Mouse (Mus musculus): ENCODE measurements around the gene Efcab11. TPM values are rescaled to one million over a fixed set of nuclear protein-coding genes. Genes with fewer than 3 reads are reported as not detected.

The Efcab11 gene
- polyA plus RNA-seq, 1 experiment from 2014 or later = 8.8 TPM

GRCm38 (mm10) chr12:99885282-99885901 is 1.2 kb upstream of the Efcab11 start:
- Histone ChIP-seq H3K9me3 (replicated peaks; ENCODE audit: control insufficient read depth, low read length) (no peaks in the 10 kb centered on the region), H3K4me2 (ENCODE audit: low read depth, low read length) (peak overlapping the region; percentile 63), H3K36me3 (ENCODE audit: control insufficient read depth, insufficient read depth) (no peaks in the 10 kb centered on the region), H3K27me3 (ENCODE audit: control insufficient read depth, insufficient read depth, low read length) (no peaks in the 10 kb centered on the region), H3K4me1 (ENCODE audit: control insufficient read depth, insufficient read depth, low read length) (peaks cover 15% of the 10 kb centered on the region), H3K9ac (ENCODE audit: low read length) (peak overlapping the region; percentile 85), H3K4me3 (ENCODE audit: low read length) (peak overlapping the region; percentile 69), H3K27ac (ENCODE audit: low read length) (no peak overlapping the region)
- ATAC-seq (replicated peaks; ENCODE audit: extremely low read depth, insufficient read depth, low FRiP score) = no peak
- WGBS = 53% methylated on average over 8 of the region's 8 CpGs

- H3K4me2 ChIP-seq (ENCODE audit: low read depth, low read length) = peak overlapping the region; percentile 63
- WGBS = under 1% methylated on average over 11 of the region's 11 CpGs
- no peaks in the 10 kb centered on the region for H3K27me3 ChIP-seq (ENCODE audit: control insufficient read depth, insufficient read depth, low read length)
- peak overlapping the region; percentile 95 for H3K27ac ChIP-seq (ENCODE audit: low read length)
- H3K4me3 ChIP-seq (ENCODE audit: low read length) = peak overlapping the region; percentile 69
- peaks cover 15% of the 10 kb centered on the region for H3K4me1 ChIP-seq (ENCODE audit: control insufficient read depth, insufficient read depth, low read length)
- H3K36me3 ChIP-seq (ENCODE audit: control insufficient read depth, insufficient read depth) = no peaks in the 10 kb centered on the region
- H3K9ac ChIP-seq (ENCODE audit: low read length) = peak overlapping the region; percentile 81
- ATAC-seq (replicated peaks; ENCODE audit: extremely low read depth, insufficient read depth, low FRiP score) = no peak
- no peaks in the 10 kb centered on the region for H3K9me3 ChIP-seq (replicated peaks; ENCODE audit: control insufficient read depth, low read length)
Observed at GRCm38 (mm10) chr12:99883713-99884105, 530 bp downstream of the Efcab11 start.

- peaks cover 15% of the 10 kb centered on the region for H3K4me1 ChIP-seq (ENCODE audit: control insufficient read depth, insufficient read depth, low read length)
- WGBS = under 1% methylated on average over 38 of the region's 38 CpGs
Observed at GRCm38 (mm10) chr12:99883000-99883712, 1.1 kb downstream of the Efcab11 start.

GRCm38 (mm10) chr12:99874609-99875008 is 9.6 kb downstream of the Efcab11 start:
- Histone ChIP-seq H3K27me3 (ENCODE audit: control insufficient read depth, insufficient read depth, low read length) (no peaks in the 10 kb centered on the region), H3K27ac (ENCODE audit: low read length) (no peak overlapping the region), H3K4me2 (ENCODE audit: low read depth, low read length) (no peak overlapping the region), H3K4me3 (ENCODE audit: low read length) (no peak overlapping the region), H3K9ac (ENCODE audit: low read length) (no peak overlapping the region), H3K36me3 (ENCODE audit: control insufficient read depth, insufficient read depth) (no peaks in the 10 kb centered on the region), H3K4me1 (ENCODE audit: control insufficient read depth, insufficient read depth, low read length) (no peaks in the 10 kb centered on the region), H3K9me3 (replicated peaks; ENCODE audit: control insufficient read depth, low read length) (peaks cover 2% of the 10 kb centered on the region; the same call in 1 of the 2 replicates)
- ATAC-seq (replicated peaks; ENCODE audit: extremely low read depth, insufficient read depth, low FRiP score) = no peak
- 77% methylated on average over 6 of the region's 6 CpGs for WGBS

More at GRCm38 (mm10) chr12:99883000-99883712, 1.1 kb downstream of the Efcab11 start:
- H3K9ac ChIP-seq (ENCODE audit: low read length) = peak overlapping the region; percentile 81
- peak overlapping the region; percentile 69 for H3K4me3 ChIP-seq (ENCODE audit: low read length)
- peak overlapping the region; percentile 63 for H3K4me2 ChIP-seq (ENCODE audit: low read depth, low read length)
- H3K36me3 ChIP-seq (ENCODE audit: control insufficient read depth, insufficient read depth) = no peaks in the 10 kb centered on the region
- ATAC-seq (replicated peaks; ENCODE audit: extremely low read depth, insufficient read depth, low FRiP score) = peak; percentile 91
- H3K27ac ChIP-seq (ENCODE audit: low read length) = peak overlapping the region; percentile 95; the same call in 1 of the 2 replicates
- no peaks in the 10 kb centered on the region for H3K27me3 ChIP-seq (ENCODE audit: control insufficient read depth, insufficient read depth, low read length)
- no peaks in the 10 kb centered on the region for H3K9me3 ChIP-seq (replicated peaks; ENCODE audit: control insufficient read depth, low read length)

GRCm38 (mm10) chr12:99873443-99873842 is 10.8 kb downstream of the Efcab11 start:
- no peaks in the 10 kb centered on the region for H3K4me1 ChIP-seq (ENCODE audit: control insufficient read depth, insufficient read depth, low read length)
- ATAC-seq (replicated peaks; ENCODE audit: extremely low read depth, insufficient read depth, low FRiP score) = no peak
- H3K36me3 ChIP-seq (ENCODE audit: control insufficient read depth, insufficient read depth) = no peaks in the 10 kb centered on the region
- H3K4me2 ChIP-seq (ENCODE audit: low read depth, low read length) = no peak overlapping the region
- no peak overlapping the region for H3K9ac ChIP-seq (ENCODE audit: low read length)
- H3K4me3 ChIP-seq (ENCODE audit: low read length) = no peak overlapping the region
- peaks cover 2% of the 10 kb centered on the region; the same call in 1 of the 2 replicates for H3K9me3 ChIP-seq (replicated peaks; ENCODE audit: control insufficient read depth, low read length)
- no peak overlapping the region for H3K27ac ChIP-seq (ENCODE audit: low read length)
- whole genome bisulfite sequencing = 60% methylated on average over 3 of the region's 3 CpGs
- no peaks in the 10 kb centered on the region for H3K27me3 ChIP-seq (ENCODE audit: control insufficient read depth, insufficient read depth, low read length)

GRCm38 (mm10) chr12:99868821-99869220 is 15.4 kb downstream of the Efcab11 start:
- H3K4me2 ChIP-seq (ENCODE audit: low read depth, low read length) = no peak overlapping the region
- no peaks in the 10 kb centered on the region for H3K4me1 ChIP-seq (ENCODE audit: control insufficient read depth, insufficient read depth, low read length)
- H3K9me3 ChIP-seq (replicated peaks; ENCODE audit: control insufficient read depth, low read length) = no peaks in the 10 kb centered on the region
- 77% methylated on average over 1 of the region's 1 CpGs for WGBS
- H3K36me3 ChIP-seq (ENCODE audit: control insufficient read depth, insufficient read depth) = no peaks in the 10 kb centered on the region
- no peak for ATAC-seq (replicated peaks; ENCODE audit: extremely low read depth, insufficient read depth, low FRiP score)
- no peak overlapping the region for H3K27ac ChIP-seq (ENCODE audit: low read length)
- no peak overlapping the region for H3K4me3 ChIP-seq (ENCODE audit: low read length)
- H3K27me3 ChIP-seq (ENCODE audit: control insufficient read depth, insufficient read depth, low read length) = no peaks in the 10 kb centered on the region
- no peak overlapping the region for H3K9ac ChIP-seq (ENCODE audit: low read length)

- H3K4me1 ChIP-seq (ENCODE audit: control insufficient read depth, insufficient read depth, low read length) = peaks cover 7% of the 10 kb centered on the region
- no peak overlapping the region for H3K27ac ChIP-seq (ENCODE audit: low read length)
- H3K4me3 ChIP-seq (ENCODE audit: low read length) = no peak overlapping the region
- H3K9me3 ChIP-seq (replicated peaks; ENCODE audit: control insufficient read depth, low read length) = no peaks in the 10 kb centered on the region
- H3K36me3 ChIP-seq (ENCODE audit: control insufficient read depth, insufficient read depth) = no peaks in the 10 kb centered on the region
- no peak for ATAC-seq (replicated peaks; ENCODE audit: extremely low read depth, insufficient read depth, low FRiP score)
- no peak overlapping the region for H3K9ac ChIP-seq (ENCODE audit: low read length)
- H3K27me3 ChIP-seq (ENCODE audit: control insufficient read depth, insufficient read depth, low read length) = no peaks in the 10 kb centered on the region
- no peak overlapping the region for H3K4me2 ChIP-seq (ENCODE audit: low read depth, low read length)
Observed at GRCm38 (mm10) chr12:99864613-99865012, 19.6 kb downstream of the Efcab11 start.

- H3K9me3 ChIP-seq (replicated peaks; ENCODE audit: control insufficient read depth, low read length) = no peaks in the 10 kb centered on the region
- ATAC-seq (replicated peaks; ENCODE audit: extremely low read depth, insufficient read depth, low FRiP score) = no peak
Observed at GRCm38 (mm10) chr12:99860981-99861380, 23.3 kb downstream of the Efcab11 start.

GRCm38 (mm10) chr12:99859391-99860100 is 24.7 kb downstream of the Efcab11 start:
- Histone ChIP-seq H3K9ac (ENCODE audit: low read length) (no peak overlapping the region), H3K9me3 (replicated peaks; ENCODE audit: control insufficient read depth, low read length) (no peaks in the 10 kb centered on the region), H3K36me3 (ENCODE audit: control insufficient read depth, insufficient read depth) (no peaks in the 10 kb centered on the region), H3K27me3 (ENCODE audit: control insufficient read depth, insufficient read depth, low read length) (no peaks in the 10 kb centered on the region), H3K4me3 (ENCODE audit: low read length) (no peak overlapping the region), H3K27ac (ENCODE audit: low read length) (no peak overlapping the region), H3K4me1 (ENCODE audit: control insufficient read depth, insufficient read depth, low read length) (peaks cover 10% of the 10 kb centered on the region), H3K4me2 (ENCODE audit: low read depth, low read length) (no peak overlapping the region)
- 79% methylated on average over 3 of the region's 3 CpGs for WGBS
- no peak for ATAC-seq (replicated peaks; ENCODE audit: extremely low read depth, insufficient read depth, low FRiP score)

More at GRCm38 (mm10) chr12:99860981-99861380, 23.3 kb downstream of the Efcab11 start:
- 68% methylated on average over 4 of the region's 4 CpGs for WGBS
- peaks cover 7% of the 10 kb centered on the region for H3K4me1 ChIP-seq (ENCODE audit: control insufficient read depth, insufficient read depth, low read length)
- H3K4me2 ChIP-seq (ENCODE audit: low read depth, low read length) = no peak overlapping the region
- H3K36me3 ChIP-seq (ENCODE audit: control insufficient read depth, insufficient read depth) = no peaks in the 10 kb centered on the region
- H3K9ac ChIP-seq (ENCODE audit: low read length) = no peak overlapping the region
- no peak overlapping the region for H3K27ac ChIP-seq (ENCODE audit: low read length)
- no peak overlapping the region for H3K4me3 ChIP-seq (ENCODE audit: low read length)
- H3K27me3 ChIP-seq (ENCODE audit: control insufficient read depth, insufficient read depth, low read length) = no peaks in the 10 kb centered on the region
